Mouse (Mus musculus): ENCODE results near the gene Cmtm1. TPM values are rescaled to one million over a fixed set of nuclear protein-coding genes. Genes with fewer than 3 reads are reported as not detected.
"Not testable (repeated sequence)": the region's sequence is repeated elsewhere in the genome, so short reads cannot be mapped to it uniquely, and the experiment has no call there.

The Cmtm1 gene
- polyA plus RNA-seq, 2 experiments: not detected

DNA sequence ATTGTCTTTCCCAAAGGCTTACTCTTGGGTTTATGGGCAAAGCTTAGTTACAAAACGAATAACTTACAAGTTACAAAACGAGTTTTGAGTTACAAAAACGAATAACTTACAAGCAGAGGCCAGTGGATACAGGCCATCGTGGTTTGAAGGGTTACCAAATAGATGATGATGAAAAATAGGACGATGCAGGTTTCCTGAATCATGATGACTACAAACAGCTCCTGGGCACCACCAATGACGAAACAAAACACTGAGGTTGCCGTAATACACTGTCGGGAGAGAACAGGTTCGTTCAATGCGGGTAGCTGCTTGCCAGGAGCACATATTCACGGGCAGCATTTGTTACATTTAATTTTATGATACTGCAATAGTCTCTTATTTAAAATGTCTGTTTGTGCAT is 5.0 kb downstream of the Cmtm1 start:
- H3K27me3 ChIP-seq (ENCODE audit: control insufficient read depth, insufficient read depth, low read length): no peaks in the 10 kb centered on the region
- H3K36me3 ChIP-seq (replicated peaks; ENCODE audit: control insufficient read depth, insufficient read depth, low read depth): no peaks in the 10 kb centered on the region
- no peak overlapping the region for H3K27ac ChIP-seq
- TF ChIP-seq EP300 (IDR thresholded peaks at IDR 0.05; ENCODE audit: low read depth): no peak
- TF ChIP-seq CTCF (IDR thresholded peaks at IDR 0.05; ENCODE audit: low read depth): no peak
- no peak overlapping the region for H3K4me2 ChIP-seq (ENCODE audit: low read depth)
- DNase-seq (ENCODE audit: low read depth in 3 of 3, low spot score in 3 of 3) (no peak), ATAC-seq (ENCODE audit: insufficient read depth) (no peak)
- H3K4me1 ChIP-seq (replicated peaks; ENCODE audit: control insufficient read depth in 2 of 2, insufficient read depth in 2 of 2, low read length in 1 of 2): no peaks in the 10 kb centered on the region; a peak in 1 of 4 replicates
- WGBS (ENCODE audit: insufficient replicate concordance): 64% methylated on average over 11 of the region's 11 CpGs
- no peak overlapping the region for H3K4me3 ChIP-seq (ENCODE audit: insufficient read depth in 1 of 2, low read depth in 2 of 2, low read length in 2 of 2)
- H3K9ac ChIP-seq (replicated peaks): no peak overlapping the region
- no peaks in the 10 kb centered on the region for H3K9me3 ChIP-seq (ENCODE audit: control insufficient read depth, low read length)

DNA sequence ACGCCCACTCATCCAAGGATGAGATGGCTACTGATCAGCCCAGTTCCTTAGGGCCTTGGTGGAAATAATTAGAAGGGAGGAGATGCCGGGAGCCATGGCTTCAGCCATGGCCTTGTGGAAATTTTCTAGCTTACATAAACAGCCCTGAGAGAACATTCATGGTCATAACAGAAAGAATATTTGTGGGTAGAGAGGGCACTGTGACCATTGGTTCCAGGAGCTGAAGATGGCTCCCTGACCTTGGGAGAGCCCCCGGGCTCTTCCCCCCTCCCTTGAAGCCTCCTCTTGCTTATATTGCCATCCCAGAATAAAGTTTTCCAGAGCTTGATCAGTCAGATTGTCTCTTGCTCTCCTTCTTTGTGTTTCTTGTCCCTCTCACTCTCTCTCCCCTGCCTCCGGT is 7.4 kb downstream of the Cmtm1 start:
- not testable (repeated sequence) for ATAC-seq (ENCODE audit: insufficient read depth); H3K27ac ChIP-seq; H3K4me1 ChIP-seq (replicated peaks; ENCODE audit: control insufficient read depth in 2 of 2, insufficient read depth in 2 of 2, low read length in 1 of 2); H3K4me3 ChIP-seq (ENCODE audit: insufficient read depth in 1 of 2, low read depth in 2 of 2, low read length in 2 of 2); H3K36me3 ChIP-seq (replicated peaks; ENCODE audit: control insufficient read depth, insufficient read depth, low read depth); DNase-seq (ENCODE audit: low read depth in 3 of 3, low spot score in 3 of 3); H3K9ac ChIP-seq (replicated peaks); H3K4me2 ChIP-seq (ENCODE audit: low read depth); H3K27me3 ChIP-seq (ENCODE audit: control insufficient read depth, insufficient read depth, low read length); H3K9me3 ChIP-seq (ENCODE audit: control insufficient read depth, low read length)
- 72% methylated on average over 4 of the region's 4 CpGs for WGBS (ENCODE audit: insufficient replicate concordance)

DNA sequence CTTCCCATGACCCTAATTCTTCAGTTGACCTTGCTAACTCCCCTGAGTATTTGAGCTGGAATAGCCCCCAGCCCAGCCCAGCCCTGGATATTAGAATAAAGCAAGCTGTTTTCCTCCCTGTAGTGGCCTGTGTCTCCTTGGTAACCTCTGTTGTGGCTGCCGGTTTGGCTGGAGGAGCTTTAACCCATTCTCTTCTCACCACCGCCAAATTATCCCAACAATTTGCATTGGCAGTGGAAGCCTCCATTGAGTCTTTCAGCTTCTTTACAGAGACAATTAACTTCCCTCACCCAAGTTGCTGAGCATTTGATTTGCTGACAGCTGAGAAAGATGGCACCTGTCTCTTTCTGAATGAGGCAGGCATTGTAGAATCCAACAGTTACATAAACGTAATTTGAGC is 8.4 kb downstream of the Cmtm1 start:
- not testable (repeated sequence) for H3K9ac ChIP-seq (replicated peaks); H3K4me1 ChIP-seq (replicated peaks; ENCODE audit: control insufficient read depth in 2 of 2, insufficient read depth in 2 of 2, low read length in 1 of 2); H3K27me3 ChIP-seq (ENCODE audit: control insufficient read depth, insufficient read depth, low read length); H3K4me3 ChIP-seq (ENCODE audit: insufficient read depth in 1 of 2, low read depth in 2 of 2, low read length in 2 of 2); H3K4me2 ChIP-seq (ENCODE audit: low read depth); H3K36me3 ChIP-seq (replicated peaks; ENCODE audit: control insufficient read depth, insufficient read depth, low read depth); ATAC-seq (ENCODE audit: insufficient read depth); DNase-seq (ENCODE audit: low read depth in 3 of 3, low spot score in 3 of 3); H3K9me3 ChIP-seq (ENCODE audit: control insufficient read depth, low read length); H3K27ac ChIP-seq
- 41% methylated on average over 3 of the region's 3 CpGs for WGBS (ENCODE audit: insufficient replicate concordance)

DNA sequence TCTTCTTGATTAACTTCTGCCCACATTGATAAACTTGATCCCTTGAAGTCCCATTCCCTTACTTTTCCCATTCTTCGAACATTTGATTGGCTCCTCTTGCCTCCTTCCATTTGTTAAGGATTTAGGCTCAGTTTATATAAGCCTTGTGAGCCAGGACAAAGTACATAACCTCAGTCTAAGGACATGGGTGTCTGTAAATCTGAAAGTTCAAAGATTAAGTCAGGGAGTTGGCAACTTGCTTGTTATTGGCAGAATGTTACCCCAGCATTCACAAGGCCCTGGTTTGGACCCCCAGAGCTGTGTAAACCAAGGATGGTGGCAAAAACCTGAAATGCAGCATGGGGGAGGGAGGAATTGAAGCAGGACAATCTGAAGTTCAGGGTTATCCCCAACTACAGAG is 15.5 kb downstream of the Cmtm1 start:
- no peak for TF ChIP-seq EP300 (IDR thresholded peaks at IDR 0.05; ENCODE audit: low read depth)
- TF ChIP-seq CTCF (IDR thresholded peaks at IDR 0.05; ENCODE audit: low read depth): no peak
- peaks cover 0 to 2% of the 10 kb centered on the region in 2 experiments; a peak in 1 of 4 replicates for H3K4me1 ChIP-seq (replicated peaks; ENCODE audit: control insufficient read depth in 2 of 2, insufficient read depth in 2 of 2, low read length in 1 of 2)
- no peak overlapping the region for H3K27ac ChIP-seq
- no peak for DNase-seq (ENCODE audit: low read depth in 3 of 3, low spot score in 3 of 3)
- no peak overlapping the region for H3K4me2 ChIP-seq (ENCODE audit: low read depth)
- H3K27me3 ChIP-seq (ENCODE audit: control insufficient read depth, insufficient read depth, low read length): no peaks in the 10 kb centered on the region
- H3K4me3 ChIP-seq (ENCODE audit: insufficient read depth in 1 of 2, low read depth in 2 of 2, low read length in 2 of 2): no peak overlapping the region
- no peaks in the 10 kb centered on the region for H3K36me3 ChIP-seq (replicated peaks; ENCODE audit: control insufficient read depth, insufficient read depth, low read depth)
- no peak for ATAC-seq (ENCODE audit: insufficient read depth)
- no peaks in the 10 kb centered on the region for H3K9me3 ChIP-seq (ENCODE audit: control insufficient read depth, low read length)
- 62% methylated on average over 1 of the region's 1 CpGs for WGBS (ENCODE audit: insufficient replicate concordance)
- H3K9ac ChIP-seq (replicated peaks): no peak overlapping the region

DNA sequence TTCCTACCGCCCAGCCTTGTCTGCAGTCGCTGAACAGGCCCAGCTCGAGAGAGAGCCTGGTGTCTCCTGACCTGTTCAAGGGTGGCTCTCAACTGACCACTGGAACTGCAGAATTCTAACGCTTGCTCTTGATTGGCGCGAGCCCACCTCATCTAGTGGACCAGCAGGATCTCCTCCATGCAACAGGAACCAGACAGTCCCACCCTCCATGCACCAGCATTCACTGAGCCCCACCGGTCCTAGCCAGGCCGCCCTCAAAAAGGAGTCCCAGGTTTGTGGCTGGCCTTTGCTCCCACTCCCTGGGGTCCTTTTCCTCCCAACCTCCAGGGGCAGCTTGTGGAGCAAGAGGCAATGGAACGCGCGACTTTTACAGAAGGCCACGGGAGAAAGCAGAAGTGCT is 16.9 kb downstream of the Cmtm1 start, which contains the start of gene Cmtm2a:
Gene Cmtm2a, minus strand, starts transcription at position 101 of the 400 bp plus-strand sequence.
- H3K9ac ChIP-seq (replicated peaks); ATAC-seq (ENCODE audit: insufficient read depth); H3K27me3 ChIP-seq (ENCODE audit: control insufficient read depth, insufficient read depth, low read length); H3K4me1 ChIP-seq (replicated peaks; ENCODE audit: control insufficient read depth in 2 of 2, insufficient read depth in 2 of 2, low read length in 1 of 2); H3K36me3 ChIP-seq (replicated peaks; ENCODE audit: control insufficient read depth, insufficient read depth, low read depth); H3K4me3 ChIP-seq (ENCODE audit: insufficient read depth in 1 of 2, low read depth in 2 of 2, low read length in 2 of 2); DNase-seq (ENCODE audit: low read depth in 3 of 3, low spot score in 3 of 3); H3K4me2 ChIP-seq (ENCODE audit: low read depth); H3K27ac ChIP-seq; H3K9me3 ChIP-seq (ENCODE audit: control insufficient read depth, low read length): not testable (repeated sequence)
- 65% methylated on average over 12 of the region's 12 CpGs for WGBS (ENCODE audit: insufficient replicate concordance)

DNA sequence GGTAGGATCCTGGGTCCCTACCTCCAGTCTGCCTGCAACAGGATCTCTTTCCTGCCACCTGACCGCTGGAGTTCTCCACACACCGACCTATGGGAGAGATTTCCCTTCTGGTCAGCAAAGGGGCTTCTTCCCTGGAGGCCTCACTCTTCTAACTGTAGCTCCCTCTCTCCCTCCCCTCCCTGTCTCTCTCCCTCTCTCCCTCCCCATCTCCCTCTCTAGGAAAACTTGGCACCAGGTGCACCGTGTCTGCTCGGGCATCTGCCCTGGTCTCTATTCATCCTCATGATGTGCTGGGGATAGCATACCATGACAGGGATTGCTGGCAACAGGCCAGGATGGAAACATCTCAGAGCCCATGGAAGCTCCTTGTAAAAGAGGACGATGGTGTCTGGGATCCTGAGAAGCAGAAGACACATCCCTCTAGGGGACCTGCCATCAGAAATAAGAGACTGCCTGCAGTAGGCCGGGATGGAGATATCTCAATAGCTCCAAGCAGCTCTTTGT is 41.0 kb downstream of the Cmtm1 start:
- Histone ChIP-seq H3K4me1 (replicated peaks; ENCODE audit: control insufficient read depth in 2 of 2, insufficient read depth in 2 of 2, low read length in 1 of 2) (no peaks in the 10 kb centered on the region), H3K36me3 (replicated peaks; ENCODE audit: control insufficient read depth, insufficient read depth, low read depth) (no peaks in the 10 kb centered on the region), H3K4me3 (ENCODE audit: insufficient read depth in 1 of 2, low read depth in 2 of 2, low read length in 2 of 2) (no peak overlapping the region), H3K4me2 (ENCODE audit: low read depth) (no peak overlapping the region), H3K9ac (replicated peaks) (no peak overlapping the region), H3K27me3 (ENCODE audit: control insufficient read depth, insufficient read depth, low read length) (no peaks in the 10 kb centered on the region), H3K9me3 (ENCODE audit: control insufficient read depth, low read length) (no peaks in the 10 kb centered on the region), H3K27ac (no peak overlapping the region)
- WGBS (ENCODE audit: insufficient replicate concordance): 74% methylated on average over 6 of the region's 6 CpGs
- ATAC-seq (ENCODE audit: insufficient read depth) (no peak), DNase-seq (ENCODE audit: low read depth in 3 of 3, low spot score in 3 of 3) (no peak)
- TF ChIP-seq EP300 (IDR thresholded peaks at IDR 0.05; ENCODE audit: low read depth): no peak
- TF ChIP-seq CTCF (IDR thresholded peaks at IDR 0.05; ENCODE audit: low read depth): no peak

Data from liver, embryonic 14.5 days (tissue).